Mouse (Mus musculus) G1E (cell line): ENCODE measurements around the gene Ift43.

Source experiments
- CTCF ChIP-seq: IDR thresholded peaks from 2 replicates; pipeline ENCODE4 v1.5.1; 2012; ENCODE audit warnings: low read depth, low read length, inconsistent platforms, mixed read lengths
- GATA1 ChIP-seq: IDR thresholded peaks from 2 replicates; pipeline ENCODE4 v1.6.1; 2012; ENCODE audit warnings: borderline replicate concordance, low read length, inconsistent platforms, mixed read lengths
- POLR2AphosphoS5 ChIP-seq: IDR thresholded peaks from 2 replicates; pipeline ENCODE4 v1.6.1; 2012; ENCODE audit warnings: low read depth, low read length, inconsistent platforms; ENCODE audit not compliant: insufficient replicate concordance
- TAL1 ChIP-seq: conservative IDR thresholded peaks from 2 replicates; pipeline ENCODE4 v1.6.1; 2012; ENCODE audit warnings: low read depth, low read length, inconsistent platforms, mixed read lengths

- TF ChIP-seq CTCF (no peak), POLR2AphosphoS5 (no peak), GATA1 (no peak), TAL1 (no peak)
These were observed 41.7 kb downstream of the Ift43 start for GRCm38 (mm10) chr12:86124016-86124415.
